Comparison of ENCODE assay signal across 9 mouse cellular contexts in genomic region chr2:170354963-170355367, GRCm38 (mm10).
DNase-seq lines count a peak whose midpoint lies in the region; ATAC-seq and TF ChIP-seq lines count a peak whose summit lies in the region.
"Had no signal": no experiment of that assay in that cellular context is flagged by ENCODE, and none has a peak within 500 bp of the region (broad histone marks: within the 10 kb centered on the region; RNA-seq: fewer than 3 reads in every experiment).

No protein-coding gene starts in this region.

- H3K27ac ChIP-seq in forebrain, embryonic 11.5 days (ENCODE audit: low read depth, low read length) = no peak overlapping the region
- H3K27ac ChIP-seq in liver, embryonic 13.5 days = no peak overlapping the region
- H3K27ac ChIP-seq in neural tube, embryonic 11.5 days (ENCODE audit: low read depth, low read length) = no peak overlapping the region

- intact Hi-C loops in heart, postnatal 10 days (cut with DNase I) = loop anchor here (1.0 to 2.0 kb wide), 2 partner anchors 46 to 154 kb away; no protein-coding TSS in a partner anchor

- no peak for TF ChIP-seq POLR2A in brain, embryonic 14.5 days (IDR thresholded peaks at IDR 0.05; ENCODE audit: borderline replicate concordance, extremely low read depth, insufficient read depth, insufficient read length, poor library complexity, severe bottlenecking)

- H3K27me3 ChIP-seq in forebrain, embryonic 11.5 days (ENCODE audit: control insufficient read depth, insufficient read depth, low read length) = no peaks in the 10 kb centered on the region
- H3K27me3 ChIP-seq in liver, embryonic 13.5 days = no peaks in the 10 kb centered on the region
- no peaks in the 10 kb centered on the region for H3K27me3 ChIP-seq in neural tube, embryonic 11.5 days (ENCODE audit: control insufficient read depth, insufficient read depth, low read length)

- H3K4me1 ChIP-seq in forebrain, embryonic 11.5 days (replicated peaks; ENCODE audit: control insufficient read depth, insufficient read depth, low read length) = no peaks in the 10 kb centered on the region
- H3K4me1 ChIP-seq in liver, embryonic 13.5 days (replicated peaks) = 0 out of 2 replicates have a peak, but pooled peaks cover 5% of the 10 kb centered on the region
- no peaks in the 10 kb centered on the region for H3K4me1 ChIP-seq in neural tube, embryonic 11.5 days (ENCODE audit: control insufficient read depth, insufficient read depth, low read length)

- H3K4me2 ChIP-seq in forebrain, embryonic 11.5 days (ENCODE audit: low read depth, low read length, severe bottlenecking) = peak overlapping the region; percentile 38; the same call in 1 of the 2 replicates
- H3K4me2 ChIP-seq in liver, embryonic 13.5 days = 0 out of 2 replicates have a peak overlapping the region, but pooled peaks have one; percentile 29
- peak overlapping the region; percentile 32 for H3K4me2 ChIP-seq in neural tube, embryonic 11.5 days (ENCODE audit: low read depth)

- no peak overlapping the region for H3K9ac ChIP-seq in forebrain, embryonic 11.5 days (ENCODE audit: low read length)
- H3K9ac ChIP-seq in liver, embryonic 13.5 days = no peak overlapping the region
- H3K9ac ChIP-seq in neural tube, embryonic 11.5 days (ENCODE audit: low read length) = no peak overlapping the region

- TF ChIP-seq CTCF in brain, embryonic 14.5 days (IDR thresholded peaks at IDR 0.05; ENCODE audit: borderline replicate concordance, extremely low read depth, insufficient read depth, insufficient read length) = peak; percentile 87

- no peaks in the 10 kb centered on the region for H3K36me3 ChIP-seq in forebrain, embryonic 11.5 days (ENCODE audit: control insufficient read depth, insufficient read depth, low read length)
- no peaks in the 10 kb centered on the region for H3K36me3 ChIP-seq in liver, embryonic 13.5 days
- H3K36me3 ChIP-seq in neural tube, embryonic 11.5 days (ENCODE audit: control insufficient read depth, insufficient read depth, low read length) = no peaks in the 10 kb centered on the region

- peak; percentile 93 for DNase-seq in brain, embryonic 14.5 days (ENCODE audit: low read depth)
- peak; percentile 86 for DNase-seq in forebrain, embryonic 11.5 days (ENCODE audit: low spot score)
- peak; percentile 83 to 91 for DNase-seq in heart, postnatal 10 days
- DNase-seq in kidney, postnatal 36 days = peak; percentile 79 to 87
- no peak for DNase-seq in liver, embryonic 13.5 days
- peak; percentile 68 for DNase-seq in neural tube, embryonic 11.5 days (ENCODE audit: low spot score)
- DNase-seq in thymus, postnatal 10 days (ENCODE audit: low spot score in 2 of 2) = peak; percentile 30 to 69

- peak; percentile 57 for ATAC-seq in CD4-positive, CD25-positive, alpha-beta regulatory T cell, adult 4 months
- no peak for ATAC-seq in forebrain, embryonic 11.5 days (replicated peaks; ENCODE audit: low FRiP score)
- no peak for ATAC-seq in liver, embryonic 13.5 days (ENCODE audit: low read depth)
- no peak for ATAC-seq in neural tube, embryonic 11.5 days (ENCODE audit: insufficient read depth, low FRiP score, low TSS enrichment)

- no peak overlapping the region for H3K4me3 ChIP-seq in forebrain, embryonic 11.5 days (ENCODE audit: low read depth, low read length)
- H3K4me3 ChIP-seq in liver, embryonic 13.5 days (replicated peaks) = no peak overlapping the region
- no peak overlapping the region for H3K4me3 ChIP-seq in neural tube, embryonic 11.5 days (ENCODE audit: low read depth, low read length)
- H3K4me3 ChIP-seq: erythroblast, embryonic 14.5 days had no signal

- WGBS in forebrain, embryonic 11.5 days = 18% methylated on average over 10 of the region's 10 CpGs
- whole genome bisulfite sequencing in liver, embryonic 13.5 days (ENCODE audit: insufficient replicate concordance) = 8% methylated on average over 10 of the region's 10 CpGs
- WGBS in neural tube, embryonic 11.5 days = 18% methylated on average over 10 of the region's 10 CpGs

- no peaks in the 10 kb centered on the region for H3K9me3 ChIP-seq in forebrain, embryonic 11.5 days (ENCODE audit: control insufficient read depth, low read length)
- peaks cover 33% of the 10 kb centered on the region for H3K9me3 ChIP-seq in liver, embryonic 13.5 days (replicated peaks)
- no peaks in the 10 kb centered on the region for H3K9me3 ChIP-seq in neural tube, embryonic 11.5 days (ENCODE audit: control insufficient read depth, low read length)
